Mouse (Mus musculus) G1E (cell line): ENCODE results near the gene Wdr90. TPM values are rescaled to one million over a fixed set of nuclear protein-coding genes. Genes with fewer than 3 reads are reported as not detected.
A peak's percentile ranks its signal among the peaks of the same experiment; 100 is the strongest.

Experiments used
- ATAC-seq: 2 replicates; pipeline ENCODE4 v1.8.0; 2016; ENCODE audit warnings: mild to moderate bottlenecking; ENCODE audit not compliant: insufficient number of reproducible peaks, poor library complexity, low FRiP score, severe bottlenecking; ENCODE audit errors: extremely low read depth
- DNase-seq: peaks from one replicate; pipeline ENCODE4 v3.0.0; 2012; ENCODE audit warnings: low spot score
- H3K27me3 ChIP-seq: 2 replicates; pipeline ENCODE4 v1.6.1; 2012; ENCODE audit warnings: mild to moderate bottlenecking, low read length, inconsistent platforms; ENCODE audit not compliant: insufficient read depth
- H3K36me3 ChIP-seq: replicated peaks from 2 replicates; pipeline ENCODE3; 2012; ENCODE audit warnings: mild to moderate bottlenecking, inconsistent platforms
- H3K4me1 ChIP-seq: 2 replicates; pipeline ENCODE4 v1.6.1; 2012; ENCODE audit warnings: low read depth, low read length, inconsistent platforms, mixed read lengths; ENCODE audit not compliant: insufficient read depth
- H3K4me3 ChIP-seq: 2 replicates; pipeline ENCODE4 v1.5.1; 2012; ENCODE audit warnings: low read depth, mild to moderate bottlenecking, inconsistent platforms, low read length, moderate library complexity, mixed read lengths
- H3K9me3 ChIP-seq: replicated peaks from 2 replicates; pipeline ENCODE4 v1.6.1; 2012; ENCODE audit warnings: inconsistent platforms
- CTCF ChIP-seq: IDR thresholded peaks from 2 replicates; pipeline ENCODE4 v1.5.1; 2012; ENCODE audit warnings: low read depth, low read length, inconsistent platforms, mixed read lengths
- GATA1 ChIP-seq: IDR thresholded peaks from 2 replicates; pipeline ENCODE4 v1.6.1; 2012; ENCODE audit warnings: borderline replicate concordance, low read length, inconsistent platforms, mixed read lengths
- GATA2 ChIP-seq: IDR thresholded peaks from 2 replicates; pipeline ENCODE4 v1.6.1; 2012; ENCODE audit warnings: low read depth, low read length, inconsistent platforms, borderline replicate concordance
- POLR2AphosphoS5 ChIP-seq: IDR thresholded peaks from 2 replicates; pipeline ENCODE4 v1.6.1; 2012; ENCODE audit warnings: low read depth, low read length, inconsistent platforms; ENCODE audit not compliant: insufficient replicate concordance
- TAL1 ChIP-seq: conservative IDR thresholded peaks from 2 replicates; pipeline ENCODE4 v1.6.1; 2012; ENCODE audit warnings: low read depth, low read length, inconsistent platforms, mixed read lengths
- polyA plus RNA-seq: library from polyadenylated mRNA; stranded (reverse); fragments of >175 nt; gene quantifications from 2 replicates; pipeline ENCODE4 v1.2.3, GENCODE M21; 2012
- total RNA-seq, 2 experiments: library from RNA; stranded (forward) in 1 of 2; stranded (reverse) in 1 of 2; fragments of 200-1000 nt in 1 of 2; fragments of >200 nt in 1 of 2; fragmentation: Nextera tagmentation in 1 of 2; gene quantifications; 2 replicates each; pipeline ENCODE4 v1.2.3; 2014 to 2017

The Wdr90 gene
- total and polyA plus RNA-seq, 3 experiments, result 11.8 to 42.2 (median 17.0) TPM

GRCm38 (mm10) chr17:25842509-25842908 is 18.8 kb downstream of the Wdr90 start:
- DNase-seq (no peak), ATAC-seq (no peak)
- TF ChIP-seq CTCF, result no peak
- no peak for TF ChIP-seq POLR2AphosphoS5
- TF ChIP-seq GATA1, result no peak
- TF ChIP-seq GATA2, result no peak
- no peak for TF ChIP-seq TAL1
- Histone ChIP-seq H3K4me1 (peaks cover 78% of the 10 kb centered on the region), H3K4me3 (no peak overlapping the region; the same call in 1 of the 2 replicates), H3K36me3 (peaks cover 86% of the 10 kb centered on the region), H3K9me3 (no peaks in the 10 kb centered on the region), H3K27me3 (peaks cover 10% of the 10 kb centered on the region; the same call in 1 of the 2 replicates)

GRCm38 (mm10) chr17:25841117-25841880 is 20.0 kb downstream of the Wdr90 start, which contains the start of gene Gm20683:
TSS of gene Gm20683 (minus strand) at chr17:25841763.
- Histone ChIP-seq H3K27me3 (0 out of 2 replicates have a peak, but pooled peaks cover 3% of the 10 kb centered on the region), H3K9me3 (no peaks in the 10 kb centered on the region), H3K4me3 (no peak within 1 kb of the TSS; the same call in none of the 2 replicates), H3K36me3 (peaks cover 86% of the 10 kb centered on the region), H3K4me1 (peaks cover 86% of the 10 kb centered on the region)
- no peak for ATAC-seq
- DNase-seq, result no peak
- TF ChIP-seq TAL1, result no peak

- H3K36me3 ChIP-seq, result peaks cover 86% of the 10 kb centered on the region
- H3K4me1 ChIP-seq, result peaks cover 89% of the 10 kb centered on the region
- no peak for ATAC-seq
- H3K4me3 ChIP-seq, result no peak overlapping the region
- DNase-seq, result no peak
- H3K27me3 ChIP-seq, result no peaks in the 10 kb centered on the region
- no peak for TF ChIP-seq POLR2AphosphoS5
- no peak for TF ChIP-seq TAL1
- no peak for TF ChIP-seq CTCF
- no peak for TF ChIP-seq GATA2
- TF ChIP-seq GATA1, result no peak
- H3K9me3 ChIP-seq, result no peaks in the 10 kb centered on the region
Measured at GRCm38 (mm10) chr17:25840519-25840918, 20.8 kb downstream of the Wdr90 start.

GRCm38 (mm10) chr17:25839455-25840235 is 21.7 kb downstream of the Wdr90 start:
- peaks cover 89% of the 10 kb centered on the region for H3K4me1 ChIP-seq
- H3K4me3 ChIP-seq, result peak overlapping the region; percentile 11; the same call in 1 of the 2 replicates
- ATAC-seq (no peak), DNase-seq (no peak)
- no peaks in the 10 kb centered on the region for H3K27me3 ChIP-seq
- H3K9me3 ChIP-seq, result no peaks in the 10 kb centered on the region
- H3K36me3 ChIP-seq, result peaks cover 86% of the 10 kb centered on the region
- TF ChIP-seq CTCF, result no peak
- TF ChIP-seq POLR2AphosphoS5, result no peak
- no peak for TF ChIP-seq GATA2
- no peak for TF ChIP-seq TAL1

GRCm38 (mm10) chr17:25838904-25839303 is 22.4 kb downstream of the Wdr90 start:
- no peaks in the 10 kb centered on the region for H3K9me3 ChIP-seq
- H3K4me3 ChIP-seq, result no peak overlapping the region
- H3K4me1 ChIP-seq, result peaks cover 93% of the 10 kb centered on the region
- TF ChIP-seq CTCF, result no peak
- TF ChIP-seq POLR2AphosphoS5, result no peak
- TF ChIP-seq GATA2, result no peak
- no peak for TF ChIP-seq GATA1
- TF ChIP-seq TAL1, result no peak
- DNase-seq (no peak), ATAC-seq (no peak)
- no peaks in the 10 kb centered on the region for H3K27me3 ChIP-seq
- peaks cover 94% of the 10 kb centered on the region for H3K36me3 ChIP-seq

- H3K9me3 ChIP-seq, result no peaks in the 10 kb centered on the region
- ATAC-seq (no peak), DNase-seq (no peak)
- no peak overlapping the region for H3K4me3 ChIP-seq
- peaks cover 86% of the 10 kb centered on the region for H3K4me1 ChIP-seq
- no peaks in the 10 kb centered on the region for H3K27me3 ChIP-seq
- TF ChIP-seq CTCF (no peak), GATA2 (no peak), GATA1 (no peak), TAL1 (no peak), POLR2AphosphoS5 (no peak; the same call in 1 of the 2 replicates)
- H3K36me3 ChIP-seq, result peaks cover 88% of the 10 kb centered on the region
Measured at GRCm38 (mm10) chr17:25837533-25837932, 23.8 kb downstream of the Wdr90 start.
